Mouse (Mus musculus) forebrain, embryonic 11.5 days (tissue): ENCODE measurements at regions not wholly inside any gene's neighbourhood (a gene's known extent, or its start where the extent isn't known, plus 50 kb on each side); places are given as distances from the start of the nearest gene placed in this dataset.

Experiments used
- ATAC-seq: fragments of 200-750 bp; cut with Nextera tagmentation; replicated peaks from 2 replicates; pipeline ENCODE4 v1.8.0; 2017; ENCODE audit warnings: moderate TSS enrichment; ENCODE audit not compliant: low FRiP score
- DNase-seq: peaks from one replicate; pipeline ENCODE4 v3.0.0-alpha.2; 2017; ENCODE audit warnings: low spot score
- H3K27ac ChIP-seq: fragments of 300-500 bp; sonication (generic); 2 replicates; pipeline ENCODE4 v1.5.1; 2014; ENCODE audit warnings: low read depth, low read length
- H3K27me3 ChIP-seq: fragments of 300-500 bp; sonication (generic); 2 replicates; pipeline ENCODE4 v1.6.1; 2014; ENCODE audit warnings: mild to moderate bottlenecking, low read length, mixed read lengths; ENCODE audit not compliant: control insufficient read depth, insufficient read depth
- H3K36me3 ChIP-seq: fragments of 300-500 bp; sonication (generic); 2 replicates; pipeline ENCODE4 v1.6.1; 2014; ENCODE audit warnings: mild to moderate bottlenecking, low read length, moderate library complexity, mixed read lengths; ENCODE audit not compliant: control insufficient read depth, insufficient read depth
- H3K4me1 ChIP-seq: fragments of 300-500 bp; sonication (generic); replicated peaks from 2 replicates; pipeline ENCODE4 v1.6.1; 2014; ENCODE audit warnings: low read length, mixed read lengths; ENCODE audit not compliant: control insufficient read depth, insufficient read depth
- H3K4me2 ChIP-seq: fragments of 300-500 bp; sonication (generic); 2 replicates; pipeline ENCODE4 v1.6.1; 2014; ENCODE audit warnings: low read depth, mild to moderate bottlenecking, low read length, moderate library complexity, mixed read lengths; ENCODE audit not compliant: severe bottlenecking
- H3K4me3 ChIP-seq: fragments of 300-500 bp; sonication (generic); 2 replicates; pipeline ENCODE4 v1.5.1; 2014; ENCODE audit warnings: low read depth, low read length
- H3K9ac ChIP-seq: fragments of 300-500 bp; sonication (generic); 2 replicates; pipeline ENCODE4 v1.6.1; 2014; ENCODE audit warnings: low read length
- H3K9me3 ChIP-seq: fragments of 300-500 bp; sonication (generic); 2 replicates; pipeline ENCODE4 v1.6.1; 2016; ENCODE audit warnings: low read length, mixed read lengths; ENCODE audit not compliant: control insufficient read depth
- WGBS: fragments of 180-500 bp; shearing (Covaris S2); extraction: QIAGEN DNeasy Blood & Tissue Kit; methylation state at CpG from one replicate; pipeline ENCODE4 v1.1.7; 2014; 5-methylcytosine and 5-hydroxymethylcytosine counted together

DNA sequence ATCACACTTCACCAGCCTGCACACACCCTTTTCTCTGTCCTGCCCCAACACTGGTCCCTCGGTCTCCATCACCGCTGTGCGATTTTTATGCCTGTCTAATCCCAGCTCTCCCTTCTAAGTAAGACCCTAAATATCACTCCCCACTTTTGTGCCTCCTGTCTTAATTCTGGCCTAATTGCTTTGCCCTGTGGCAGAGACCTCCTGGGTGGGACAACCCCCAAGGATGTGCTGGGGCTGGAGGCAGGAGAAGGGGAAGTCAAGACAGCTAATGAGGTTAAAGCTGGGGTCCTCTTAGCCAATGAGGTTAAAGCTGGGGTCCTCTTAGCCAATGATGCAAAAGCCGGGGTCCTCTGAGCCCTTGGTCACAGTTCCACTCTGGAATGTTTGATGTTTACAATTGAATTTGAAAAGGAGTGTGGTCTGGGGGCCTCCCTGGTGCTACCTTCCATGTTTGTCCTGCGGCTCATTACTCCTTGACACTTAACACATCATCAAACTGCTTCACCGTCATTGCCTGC lies 290.5 kb upstream of the Tbx3 start:
- H3K36me3 ChIP-seq: no peaks in the 10 kb centered on the region
- no peaks in the 10 kb centered on the region for H3K9me3 ChIP-seq
- no peaks in the 10 kb centered on the region for H3K4me1 ChIP-seq
- no peak overlapping the region for H3K9ac ChIP-seq
- DNase-seq: no peak
- 81% methylated on average over 6 of the region's 6 CpGs for WGBS
- no peak overlapping the region for H3K4me2 ChIP-seq
- no peak overlapping the region for H3K27ac ChIP-seq
- no peaks in the 10 kb centered on the region for H3K27me3 ChIP-seq
- ATAC-seq: no peak
- H3K4me3 ChIP-seq: no peak overlapping the region

DNA sequence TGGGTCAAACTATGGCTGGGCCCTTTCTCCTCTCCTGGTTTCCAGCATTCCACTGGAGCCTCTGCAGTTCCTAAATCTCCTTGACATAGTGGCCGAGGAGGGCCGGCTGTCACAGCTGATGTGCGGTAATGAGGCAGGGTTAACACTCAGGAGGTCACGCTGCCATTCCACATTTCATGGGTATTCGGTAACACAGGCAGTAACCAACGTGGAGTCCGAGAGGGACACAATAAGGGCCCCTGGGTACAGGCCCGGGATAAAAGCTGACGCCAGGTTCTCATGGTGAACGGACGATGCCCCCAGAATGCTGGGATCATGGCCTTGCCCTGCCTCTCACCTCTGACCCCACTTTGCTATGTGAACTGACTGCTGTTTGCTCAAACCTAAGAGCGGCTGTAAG lies 289.0 kb upstream of the Tbx3 start:
- no peak for DNase-seq
- H3K27ac ChIP-seq: no peak overlapping the region
- no peak overlapping the region for H3K9ac ChIP-seq
- no peaks in the 10 kb centered on the region for H3K36me3 ChIP-seq
- H3K4me3 ChIP-seq: no peak overlapping the region
- H3K27me3 ChIP-seq: no peaks in the 10 kb centered on the region
- no peak for ATAC-seq
- H3K4me1 ChIP-seq: no peaks in the 10 kb centered on the region
- 77% methylated on average over 12 of the region's 12 CpGs for WGBS
- no peaks in the 10 kb centered on the region for H3K9me3 ChIP-seq
- no peak overlapping the region for H3K4me2 ChIP-seq

DNA sequence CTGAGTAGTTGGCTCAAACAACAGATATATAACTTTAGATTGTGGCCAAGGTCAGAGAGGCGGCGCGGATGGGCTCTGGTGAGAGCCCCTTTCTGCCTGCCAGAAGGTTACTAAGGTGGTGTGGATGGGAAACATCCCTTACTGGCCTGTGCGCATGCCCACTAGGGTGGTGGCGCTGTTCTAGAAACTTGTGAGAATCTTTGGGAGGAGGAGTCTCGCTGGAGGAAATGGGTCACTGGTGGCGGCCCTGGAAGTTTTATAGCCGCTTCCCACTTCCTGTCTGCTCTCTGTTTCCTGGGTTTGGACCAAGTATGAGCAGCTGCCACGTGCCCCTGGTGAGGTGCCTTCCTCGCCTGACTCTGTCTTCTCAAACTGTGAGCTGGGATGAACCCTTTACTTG lies 285.0 kb upstream of the Tbx3 start:
- H3K27ac ChIP-seq: no peak overlapping the region
- no peak overlapping the region for H3K9ac ChIP-seq
- H3K4me3 ChIP-seq: no peak overlapping the region
- H3K36me3 ChIP-seq: no peaks in the 10 kb centered on the region
- no peak overlapping the region for H3K4me2 ChIP-seq
- ATAC-seq: no peak
- WGBS: 92% methylated on average over 10 of the region's 10 CpGs
- no peaks in the 10 kb centered on the region for H3K27me3 ChIP-seq
- no peaks in the 10 kb centered on the region for H3K9me3 ChIP-seq
- no peaks in the 10 kb centered on the region for H3K4me1 ChIP-seq
- DNase-seq: no peak

DNA sequence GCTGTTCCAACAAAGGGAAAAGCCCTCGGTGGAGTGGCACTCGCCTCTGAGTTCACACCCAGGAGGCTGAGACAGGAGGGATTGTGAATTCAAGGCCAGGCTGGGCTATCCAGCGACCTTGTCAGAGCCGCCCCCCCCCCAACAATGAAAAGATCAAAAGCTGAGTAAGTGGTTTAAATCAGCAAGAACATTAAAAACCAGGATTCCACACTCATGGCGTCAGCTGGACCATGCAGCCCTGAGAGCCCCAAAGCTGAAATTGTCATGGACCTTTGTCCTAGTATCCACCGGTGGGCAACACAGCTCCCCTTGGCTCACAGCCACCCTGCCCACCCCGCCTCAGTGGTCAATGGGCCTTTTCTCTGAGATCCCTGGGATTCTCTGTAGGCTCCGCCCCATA lies 283.6 kb upstream of the Tbx3 start:
- 75% methylated on average over 8 of the region's 8 CpGs for WGBS
- H3K27me3 ChIP-seq: no peaks in the 10 kb centered on the region
- H3K4me3 ChIP-seq: no peak overlapping the region
- no peak overlapping the region for H3K4me2 ChIP-seq
- H3K9ac ChIP-seq: no peak overlapping the region
- no peak overlapping the region for H3K27ac ChIP-seq
- ATAC-seq: no peak
- no peaks in the 10 kb centered on the region for H3K9me3 ChIP-seq
- no peak for DNase-seq
- no peaks in the 10 kb centered on the region for H3K36me3 ChIP-seq
- H3K4me1 ChIP-seq: no peaks in the 10 kb centered on the region

DNA sequence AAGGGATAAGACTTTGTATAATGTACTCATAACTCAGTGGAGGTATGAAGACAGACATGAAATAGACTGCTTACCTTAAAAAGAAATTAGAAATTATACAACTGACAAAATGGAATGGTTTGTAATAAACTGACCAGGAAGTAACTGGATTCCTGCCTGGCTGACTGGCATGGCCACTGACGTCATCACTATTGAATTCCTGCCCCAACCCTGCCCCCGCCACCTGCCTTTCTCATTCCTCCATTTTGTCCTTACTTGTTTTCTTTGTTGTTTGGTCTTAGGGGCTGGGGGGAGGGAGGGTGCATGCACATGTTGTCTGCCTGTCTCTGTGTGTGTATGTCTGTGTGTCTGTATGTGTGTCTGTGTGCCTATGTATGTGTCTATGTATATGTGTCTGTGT lies 283.2 kb upstream of the Tbx3 start:
- DNase-seq: no peak
- H3K4me3 ChIP-seq: no peak overlapping the region
- H3K9ac ChIP-seq: no peak overlapping the region
- no peaks in the 10 kb centered on the region for H3K9me3 ChIP-seq
- no peaks in the 10 kb centered on the region for H3K4me1 ChIP-seq
- H3K36me3 ChIP-seq: no peaks in the 10 kb centered on the region
- WGBS: 66% methylated on average over 2 of the region's 2 CpGs
- ATAC-seq: no peak
- no peak overlapping the region for H3K27ac ChIP-seq
- no peaks in the 10 kb centered on the region for H3K27me3 ChIP-seq
- no peak overlapping the region for H3K4me2 ChIP-seq

DNA sequence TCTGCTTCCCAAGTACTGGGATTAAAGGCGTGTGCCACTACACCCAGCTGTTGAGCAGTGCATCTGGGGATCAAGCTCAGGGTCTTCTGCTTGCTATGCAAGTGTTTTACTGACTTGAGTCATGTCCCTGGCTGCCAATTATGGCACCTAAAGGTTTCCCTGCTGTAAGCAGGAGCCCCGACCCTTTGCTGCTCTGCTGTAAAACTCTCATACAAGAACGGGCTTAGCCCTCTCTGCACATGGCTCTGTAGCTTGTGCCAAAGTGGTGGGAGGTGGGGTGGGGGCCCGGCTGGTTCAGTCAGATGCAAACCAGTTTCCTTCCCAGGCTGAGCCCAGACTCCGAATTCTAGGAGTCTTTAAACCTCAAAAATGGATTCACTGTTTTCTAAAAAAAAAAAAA lies 281.6 kb upstream of the Tbx3 start:
- DNase-seq (no peak), ATAC-seq (no peak)
- Histone ChIP-seq H3K36me3 (no peaks in the 10 kb centered on the region), H3K27me3 (no peaks in the 10 kb centered on the region), H3K9me3 (no peaks in the 10 kb centered on the region), H3K4me3 (no peak overlapping the region), H3K9ac (no peak overlapping the region), H3K4me2 (no peak overlapping the region), H3K27ac (no peak overlapping the region), H3K4me1 (no peaks in the 10 kb centered on the region)
- 71% methylated on average over 5 of the region's 5 CpGs for WGBS

DNA sequence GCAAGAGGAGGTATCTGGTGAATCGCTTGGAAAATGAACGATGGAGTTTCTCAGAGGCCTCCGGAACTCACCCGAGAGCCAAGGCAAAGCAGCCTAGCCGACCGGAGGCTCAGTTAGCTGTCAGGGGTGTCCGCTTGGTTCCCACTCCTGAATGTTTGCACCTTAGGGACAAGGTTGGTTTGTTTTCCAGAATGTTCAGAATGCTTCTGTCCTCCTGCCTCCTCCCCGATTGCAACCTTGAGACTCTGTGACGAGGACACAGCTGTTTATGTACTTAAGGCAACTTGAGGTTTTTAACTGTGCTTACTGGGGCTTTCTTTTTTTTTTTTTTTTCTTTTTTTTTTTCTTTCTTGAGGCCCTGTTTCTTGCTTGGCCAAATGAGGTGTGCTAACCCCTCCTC lies 281.1 kb upstream of the Tbx3 start:
- no peak overlapping the region for H3K27ac ChIP-seq
- H3K4me3 ChIP-seq: no peak overlapping the region
- DNase-seq (no peak), ATAC-seq (no peak)
- H3K9ac ChIP-seq: no peak overlapping the region
- no peaks in the 10 kb centered on the region for H3K4me1 ChIP-seq
- H3K36me3 ChIP-seq: no peaks in the 10 kb centered on the region
- 87% methylated on average over 9 of the region's 9 CpGs for WGBS
- H3K4me2 ChIP-seq: no peak overlapping the region
- no peaks in the 10 kb centered on the region for H3K9me3 ChIP-seq
- H3K27me3 ChIP-seq: no peaks in the 10 kb centered on the region

DNA sequence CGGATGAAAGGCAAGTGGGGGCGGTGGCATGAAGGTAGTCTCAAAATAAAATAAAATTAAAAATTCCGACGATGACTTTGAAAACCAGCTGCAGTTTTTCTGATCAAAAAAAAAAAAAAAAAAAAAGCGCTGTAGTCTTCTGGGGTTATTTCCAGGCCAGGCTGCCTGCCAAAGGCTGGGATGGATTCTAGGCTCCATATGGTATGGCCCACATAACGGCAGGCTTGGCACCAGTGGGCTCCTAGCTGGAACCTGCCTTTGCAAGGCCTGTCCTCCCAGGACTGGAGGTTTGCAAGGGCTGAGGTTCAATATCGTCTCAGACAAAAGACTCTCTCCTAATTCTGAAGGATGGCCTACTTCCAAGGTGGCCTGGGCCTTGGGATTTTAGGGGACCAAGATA lies 280.6 kb upstream of the Tbx3 start:
- 87% methylated on average over 7 of the region's 7 CpGs for WGBS
- Histone ChIP-seq H3K27me3 (no peaks in the 10 kb centered on the region), H3K4me2 (no peak overlapping the region), H3K4me1 (no peaks in the 10 kb centered on the region), H3K9me3 (no peaks in the 10 kb centered on the region), H3K4me3 (no peak overlapping the region), H3K9ac (no peak overlapping the region), H3K27ac (no peak overlapping the region), H3K36me3 (no peaks in the 10 kb centered on the region)
- DNase-seq (no peak), ATAC-seq (no peak)

DNA sequence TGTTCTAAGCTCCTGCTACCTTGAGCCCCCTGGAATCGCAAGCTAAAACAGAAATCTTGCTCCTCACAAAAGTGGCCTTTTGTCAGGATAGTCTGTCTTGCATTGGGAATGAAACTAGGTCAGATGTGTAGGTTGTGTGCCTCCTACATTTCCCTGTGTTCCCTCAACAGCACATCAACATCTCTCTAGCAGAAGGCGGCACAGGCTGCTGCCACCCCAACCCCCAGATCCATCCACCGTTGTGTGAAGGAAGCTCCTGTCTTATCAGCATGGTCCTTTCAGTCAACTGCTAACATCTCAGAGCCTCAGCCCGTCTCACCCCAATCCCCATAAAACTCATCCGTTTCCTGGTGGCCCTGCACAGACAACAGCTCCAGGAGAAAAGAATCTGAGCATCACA lies 272.0 kb upstream of the Tbx3 start:
- H3K9me3 ChIP-seq: no peaks in the 10 kb centered on the region
- no peak for ATAC-seq
- H3K36me3 ChIP-seq: no peaks in the 10 kb centered on the region
- no peak overlapping the region for H3K9ac ChIP-seq
- WGBS: 90% methylated on average over 5 of the region's 5 CpGs
- no peak overlapping the region for H3K4me3 ChIP-seq
- DNase-seq: no peak
- H3K27ac ChIP-seq: no peak overlapping the region
- no peaks in the 10 kb centered on the region for H3K27me3 ChIP-seq
- peaks cover 2% of the 10 kb centered on the region; the same call in 1 of the 2 replicates for H3K4me1 ChIP-seq
- no peak overlapping the region for H3K4me2 ChIP-seq
